Mouse (Mus musculus) brown adipose tissue, adult 24 weeks (tissue): Measurements from ENCODE around the gene Cdk19. TPM values are rescaled to one million over a fixed set of nuclear protein-coding genes. Genes with fewer than 3 reads are reported as not detected.

ENCODE experiments used
- H3K27ac ChIP-seq: fragments of 200-500 bp; replicated peaks from 2 replicates; pipeline ENCODE4 v1.5.1; 2012; ENCODE audit warnings: low read depth, mild to moderate bottlenecking, low read length
- H3K4me1 ChIP-seq: fragments of 200-500 bp; 2 replicates; pipeline ENCODE4 v1.6.1; 2012; ENCODE audit warnings: low read length, mixed read lengths; ENCODE audit not compliant: control insufficient read depth, insufficient read depth, insufficient read length
- H3K4me3 ChIP-seq: fragments of 200-500 bp; 2 replicates; pipeline ENCODE4 v1.5.1; 2012; ENCODE audit warnings: low read depth, mild to moderate bottlenecking, low read length, moderate library complexity; ENCODE audit not compliant: insufficient read depth
- polyA plus RNA-seq: library from polyadenylated mRNA; stranded (reverse); fragments of >200 nt; gene quantifications from 2 replicates; pipeline ENCODE4 v1.2.4, GENCODE M21; 2012; ENCODE audit not compliant: missing spikeins, insufficient read depth, insufficient read length

The Cdk19 gene
- polyA plus RNA-seq, 1 experiment: 6.8 TPM

GRCm38 (mm10) chr10:40459141-40459540 lies 119.8 kb downstream of the Cdk19 start:
- Histone ChIP-seq H3K27ac (no peak overlapping the region), H3K4me3 (no peak overlapping the region), H3K4me1 (no peaks in the 10 kb centered on the region; the same call in 1 of the 2 replicates)

GRCm38 (mm10) chr10:40461362-40461761 lies 122.0 kb downstream of the Cdk19 start:
- H3K4me1 ChIP-seq: no peaks in the 10 kb centered on the region; the same call in 1 of the 2 replicates
- no peak overlapping the region for H3K27ac ChIP-seq
- no peak overlapping the region for H3K4me3 ChIP-seq

- H3K27ac ChIP-seq: no peak overlapping the region; the same call in 1 of the 2 replicates
- H3K4me1 ChIP-seq: no peaks in the 10 kb centered on the region; the same call in 1 of the 2 replicates
- no peak overlapping the region for H3K4me3 ChIP-seq
Measured at GRCm38 (mm10) chr10:40462257-40462656, 122.9 kb downstream of the Cdk19 start.

- no peak overlapping the region for H3K4me3 ChIP-seq
- no peaks in the 10 kb centered on the region for H3K4me1 ChIP-seq
- no peak overlapping the region for H3K27ac ChIP-seq
Measured at GRCm38 (mm10) chr10:40467174-40467911, 128.0 kb downstream of the Cdk19 start.

- H3K4me3 ChIP-seq: no peak overlapping the region
- no peaks in the 10 kb centered on the region for H3K4me1 ChIP-seq
- no peak overlapping the region for H3K27ac ChIP-seq
Measured at GRCm38 (mm10) chr10:40467912-40468254, 128.5 kb downstream of the Cdk19 start.

GRCm38 (mm10) chr10:40469145-40469544 lies 129.8 kb downstream of the Cdk19 start:
- H3K4me3 ChIP-seq: no peak overlapping the region
- no peaks in the 10 kb centered on the region for H3K4me1 ChIP-seq
- no peak overlapping the region for H3K27ac ChIP-seq

- H3K27ac ChIP-seq: peak overlapping the region; percentile 63
- H3K4me1 ChIP-seq: peaks cover 3% of the 10 kb centered on the region; the same call in 1 of the 2 replicates
- H3K4me3 ChIP-seq: no peak overlapping the region
Measured at GRCm38 (mm10) chr10:40476535-40477285, 137.3 kb downstream of the Cdk19 start.

GRCm38 (mm10) chr10:40477426-40478075 lies 138.2 kb downstream of the Cdk19 start:
- Histone ChIP-seq H3K27ac (peak overlapping the region; percentile 15; the same call in 1 of the 2 replicates), H3K4me3 (no peak overlapping the region), H3K4me1 (peaks cover 3% of the 10 kb centered on the region; the same call in 1 of the 2 replicates)

- Histone ChIP-seq H3K4me1 (peaks cover 3% of the 10 kb centered on the region; the same call in 1 of the 2 replicates), H3K4me3 (no peak overlapping the region), H3K27ac (no peak overlapping the region)
Measured at GRCm38 (mm10) chr10:40478626-40479025, 139.3 kb downstream of the Cdk19 start.

GRCm38 (mm10) chr10:40479216-40479615 lies 139.9 kb downstream of the Cdk19 start:
- H3K4me1 ChIP-seq: peaks cover 3% of the 10 kb centered on the region; the same call in 1 of the 2 replicates
- no peak overlapping the region for H3K4me3 ChIP-seq
- no peak overlapping the region for H3K27ac ChIP-seq

- Histone ChIP-seq H3K27ac (no peak overlapping the region), H3K4me3 (no peak overlapping the region), H3K4me1 (peaks cover 3% of the 10 kb centered on the region; the same call in 1 of the 2 replicates)
Measured at GRCm38 (mm10) chr10:40479621-40480193, 140.3 kb downstream of the Cdk19 start.

GRCm38 (mm10) chr10:40481534-40481933 lies 142.2 kb downstream of the Cdk19 start:
- Histone ChIP-seq H3K4me3 (no peak overlapping the region), H3K4me1 (no peaks in the 10 kb centered on the region; the same call in 1 of the 2 replicates)

GRCm38 (mm10) chr10:40482285-40482684 lies 142.9 kb downstream of the Cdk19 start:
- no peaks in the 10 kb centered on the region; the same call in 1 of the 2 replicates for H3K4me1 ChIP-seq

More at GRCm38 (mm10) chr10:40481534-40481933, 142.2 kb downstream of the Cdk19 start:
- H3K27ac ChIP-seq: no peak overlapping the region

GRCm38 (mm10) chr10:40489086-40489796 lies 149.9 kb downstream of the Cdk19 start:
- H3K27ac ChIP-seq: no peak overlapping the region
- H3K4me3 ChIP-seq: peak overlapping the region; percentile 3; the same call in 1 of the 2 replicates
- no peaks in the 10 kb centered on the region for H3K4me1 ChIP-seq

More at GRCm38 (mm10) chr10:40482285-40482684, 142.9 kb downstream of the Cdk19 start:
- Histone ChIP-seq H3K4me3 (no peak overlapping the region), H3K27ac (no peak overlapping the region)
